Mouse (Mus musculus) embryonic facial prominence, embryonic 11.5 days (tissue): Measurements from ENCODE around the gene Ppm1j. TPM values are rescaled to one million over a fixed set of nuclear protein-coding genes. Genes with fewer than 3 reads are reported as not detected.
"Not testable (repeated sequence)": the region's sequence is repeated elsewhere in the genome, so short reads cannot be mapped to it uniquely, and the experiment has no call there.

Source experiments
- ATAC-seq: fragments of 200-750 bp; cut with Nextera tagmentation; replicated peaks from 2 replicates; pipeline ENCODE4 v1.8.0; 2017; ENCODE audit warnings: low read depth; ENCODE audit not compliant: insufficient number of reproducible peaks, low FRiP score, low TSS enrichment
- DNase-seq: peaks from one replicate; pipeline ENCODE4 v3.0.0-alpha.2; 2015; ENCODE audit warnings: low spot score
- H3K27ac ChIP-seq: fragments of 300-500 bp; sonication (generic); replicated peaks from 2 replicates; pipeline ENCODE4 v1.5.1; 2014; ENCODE audit warnings: mild to moderate bottlenecking, low read depth, low read length, control low read depth
- H3K27me3 ChIP-seq: fragments of 300-500 bp; sonication (generic); 2 replicates; pipeline ENCODE4 v1.6.1; 2014; ENCODE audit warnings: mild to moderate bottlenecking, low read length, moderate library complexity, mixed read lengths; ENCODE audit not compliant: control insufficient read depth, insufficient read depth
- H3K36me3 ChIP-seq: fragments of 300-500 bp; sonication (generic); replicated peaks from 2 replicates; pipeline ENCODE4 v1.6.1; 2014; ENCODE audit warnings: low read depth, mild to moderate bottlenecking, low read length, moderate library complexity, mixed read lengths; ENCODE audit not compliant: control insufficient read depth, insufficient read depth
- H3K4me1 ChIP-seq: fragments of 300-500 bp; sonication (generic); 2 replicates; pipeline ENCODE4 v1.6.1; 2014; ENCODE audit warnings: low read length, mixed read lengths; ENCODE audit not compliant: control insufficient read depth, insufficient read depth
- H3K4me2 ChIP-seq: fragments of 300-500 bp; sonication (generic); 2 replicates; pipeline ENCODE4 v1.6.1; 2014; ENCODE audit warnings: low read depth, mild to moderate bottlenecking, control low read depth, low read length, moderate library complexity
- H3K4me3 ChIP-seq: fragments of 300-500 bp; sonication (generic); 2 replicates; pipeline ENCODE4 v1.5.1; 2014; ENCODE audit warnings: low read depth, low read length, control low read depth
- H3K9ac ChIP-seq: fragments of 300-500 bp; sonication (generic); replicated peaks from 2 replicates; pipeline ENCODE4 v1.6.1; 2014; ENCODE audit warnings: mild to moderate bottlenecking, control low read depth, low read length
- H3K9me3 ChIP-seq: fragments of 300-500 bp; sonication (generic); replicated peaks from 2 replicates; pipeline ENCODE4 v1.6.1; 2016; ENCODE audit warnings: mild to moderate bottlenecking, low read length, inconsistent platforms, mixed read lengths; ENCODE audit not compliant: control insufficient read depth
- WGBS: fragments of 180-500 bp; shearing (Covaris S2); extraction: QIAGEN DNeasy Blood & Tissue Kit; methylation state at CpG from one replicate; pipeline ENCODE4 v1.1.7; 2014; 5-methylcytosine and 5-hydroxymethylcytosine counted together
- polyA plus RNA-seq: library from polyadenylated mRNA; unstranded; fragments of >200 nt; fragmentation: Nextera tagmentation; extraction: Ambion mirVana; gene quantifications from 2 replicates; pipeline ENCODE4 v1.2.1, GENCODE M21; 2014

The Ppm1j gene
- polyA plus RNA-seq, 1 experiment from 2014 or later = 2.1 TPM

- Histone ChIP-seq H3K36me3 (no peaks in the 10 kb centered on the region), H3K4me2 (peak overlapping the region; percentile 65), H3K9ac (peak overlapping the region; percentile 62), H3K27ac (no peak overlapping the region), H3K4me3 (peak overlapping the region; percentile 31), H3K4me1 (no peaks in the 10 kb centered on the region; the same call in 1 of the 2 replicates), H3K27me3 (no peaks in the 10 kb centered on the region), H3K9me3 (no peaks in the 10 kb centered on the region)
- ATAC-seq = no peak
- 8% methylated on average over 5 of the region's 5 CpGs for WGBS
- peak; percentile 20 for DNase-seq
These were observed 22.0 kb upstream of the Ppm1j start for GRCm38 (mm10) chr3:104758869-104759268.

DNA sequence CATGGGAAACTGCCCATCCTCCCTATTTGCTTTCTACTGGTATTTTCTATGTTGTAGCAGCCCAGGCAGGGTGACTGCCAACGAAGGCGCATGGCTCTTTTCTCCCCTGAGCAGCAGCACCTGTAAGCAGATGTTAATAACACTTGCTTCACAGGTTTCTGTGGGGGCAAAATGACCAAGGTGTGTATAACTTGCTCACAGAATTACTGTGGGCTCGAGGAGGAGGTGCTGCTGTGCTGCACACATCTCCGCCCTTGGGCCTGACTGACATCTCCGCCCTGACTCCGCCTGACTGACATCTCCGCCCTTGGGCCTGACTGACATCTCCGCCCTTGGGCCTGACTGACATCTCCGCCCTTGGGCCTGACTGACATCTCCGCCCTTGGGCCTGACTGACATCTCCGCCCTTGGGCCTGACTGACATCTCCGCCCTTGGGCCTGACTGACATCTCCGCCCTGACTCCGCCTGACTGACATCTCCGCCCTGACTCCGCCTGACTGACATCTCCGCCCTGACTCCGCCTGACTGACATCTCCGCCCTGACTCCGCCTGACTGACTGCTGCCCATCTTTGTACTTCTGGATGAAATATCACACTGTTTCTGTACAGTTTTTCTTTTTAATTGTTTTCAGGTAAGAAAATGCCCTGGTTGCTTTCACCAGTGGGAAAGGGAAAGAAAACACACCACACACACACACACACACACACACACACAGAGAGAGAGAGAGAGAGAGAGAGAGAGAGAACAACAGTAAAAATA lies 18.6 kb upstream of the Ppm1j start:
- not testable (repeated sequence) for DNase-seq, H3K4me3 ChIP-seq, H3K9me3 ChIP-seq, H3K4me2 ChIP-seq, H3K4me1 ChIP-seq, H3K9ac ChIP-seq, ATAC-seq, H3K27me3 ChIP-seq, H3K27ac ChIP-seq, H3K36me3 ChIP-seq
- 18% methylated on average over 19 of the region's 20 CpGs for WGBS

- DNase-seq = peak; percentile 40
- no peak for ATAC-seq
- Histone ChIP-seq H3K27ac (no peak overlapping the region), H3K4me2 (no peak overlapping the region), H3K4me1 (no peaks in the 10 kb centered on the region), H3K4me3 (no peak overlapping the region), H3K9ac (no peak overlapping the region), H3K9me3 (no peaks in the 10 kb centered on the region), H3K27me3 (no peaks in the 10 kb centered on the region), H3K36me3 (no peaks in the 10 kb centered on the region)
- 26% methylated on average over 4 of the region's 4 CpGs for WGBS
These were observed 15.8 kb upstream of the Ppm1j start for GRCm38 (mm10) chr3:104765021-104765420.

DNA sequence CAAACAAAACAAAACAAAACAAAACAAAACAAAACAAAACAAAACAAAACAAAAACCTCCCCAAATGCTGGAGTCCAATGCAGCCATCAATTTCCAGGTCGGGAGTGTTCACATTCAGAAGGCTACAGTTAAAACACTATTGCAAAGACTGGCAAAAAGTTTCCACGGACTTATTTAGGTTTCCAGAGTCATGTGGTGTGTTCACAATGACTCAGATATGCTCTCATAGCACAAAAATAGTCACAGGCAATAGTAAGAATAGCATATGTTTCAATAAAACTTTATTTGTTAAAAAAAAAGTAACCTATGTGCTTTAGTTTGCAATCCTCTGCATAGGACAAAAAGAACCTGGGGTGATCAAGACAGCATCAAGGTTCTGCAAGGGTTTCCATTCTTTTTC lies 13.7 kb upstream of the Ppm1j start:
- Histone ChIP-seq H3K9me3 (no peaks in the 10 kb centered on the region), H3K4me1 (no peaks in the 10 kb centered on the region), H3K27ac (no peak overlapping the region)

GRCm38 (mm10) chr3:104767716-104768115 lies 13.1 kb upstream of the Ppm1j start:
- Histone ChIP-seq H3K27me3 (no peaks in the 10 kb centered on the region), H3K4me2 (no peak overlapping the region), H3K36me3 (no peaks in the 10 kb centered on the region), H3K9ac (no peak overlapping the region), H3K4me1 (no peaks in the 10 kb centered on the region), H3K9me3 (no peaks in the 10 kb centered on the region), H3K4me3 (no peak overlapping the region), H3K27ac (no peak overlapping the region)
- no peak for DNase-seq
- 83% methylated on average over 4 of the region's 4 CpGs for whole genome bisulfite sequencing
- no peak for ATAC-seq

More for the DNA sequence above, 13.7 kb upstream of the Ppm1j start:
- Histone ChIP-seq H3K27me3 (no peaks in the 10 kb centered on the region), H3K4me2 (no peak overlapping the region), H3K9ac (no peak overlapping the region), H3K36me3 (no peaks in the 10 kb centered on the region), H3K4me3 (no peak overlapping the region)
- no peak for DNase-seq
- WGBS = 61% methylated on average over 2 of the region's 2 CpGs
- no peak for ATAC-seq

DNA sequence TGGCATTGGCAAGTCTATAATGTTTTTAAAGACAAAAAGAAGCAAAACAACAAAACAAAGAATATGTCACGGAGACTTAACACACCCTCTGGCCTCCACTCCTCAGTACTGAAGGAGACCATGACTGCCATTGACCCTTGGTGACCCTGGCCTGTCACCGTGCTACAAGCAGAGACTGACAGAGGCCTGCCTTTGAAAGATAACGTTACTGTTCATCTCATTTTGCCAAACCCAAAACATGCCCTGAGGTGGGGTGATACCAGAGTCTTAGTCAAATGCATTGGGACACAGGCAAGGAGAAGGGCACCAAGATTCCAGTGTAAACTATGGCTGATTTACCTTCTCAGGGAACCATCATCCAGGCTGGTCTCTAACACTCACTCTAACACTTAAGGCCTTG lies 11.7 kb upstream of the Ppm1j start:
- H3K27ac ChIP-seq = no peak overlapping the region
- no peak overlapping the region for H3K4me3 ChIP-seq
- no peak overlapping the region for H3K9ac ChIP-seq
- no peak for DNase-seq
- whole genome bisulfite sequencing = 31% methylated on average over 3 of the region's 3 CpGs
- no peaks in the 10 kb centered on the region for H3K4me1 ChIP-seq
- no peaks in the 10 kb centered on the region for H3K27me3 ChIP-seq
- no peak overlapping the region for H3K4me2 ChIP-seq
- H3K9me3 ChIP-seq = no peaks in the 10 kb centered on the region
- H3K36me3 ChIP-seq = no peaks in the 10 kb centered on the region
- no peak for ATAC-seq

DNA sequence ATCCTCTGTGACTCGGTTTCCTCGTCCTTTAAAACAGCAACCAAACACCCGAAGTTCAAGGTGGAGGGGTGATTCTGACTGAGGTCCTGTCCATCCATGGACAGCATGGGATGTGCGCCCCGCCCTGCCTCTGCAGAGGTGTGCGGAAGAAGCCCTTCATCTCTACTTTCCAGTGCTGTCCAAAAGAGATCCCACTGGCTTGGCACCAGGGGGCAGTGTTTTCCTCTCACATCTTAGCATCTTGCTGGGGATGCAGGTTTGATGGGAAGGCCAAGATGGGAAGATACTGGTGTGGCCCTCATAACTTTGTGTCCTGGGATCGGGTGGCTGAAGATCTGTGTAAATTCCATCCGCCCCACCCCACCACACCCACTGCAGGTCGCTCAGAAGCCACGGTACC lies 10.8 kb upstream of the Ppm1j start:
- Histone ChIP-seq H3K4me3 (no peak overlapping the region), H3K9ac (no peak overlapping the region), H3K4me2 (no peak overlapping the region), H3K27me3 (no peaks in the 10 kb centered on the region), H3K27ac (no peak overlapping the region), H3K9me3 (no peaks in the 10 kb centered on the region), H3K36me3 (no peaks in the 10 kb centered on the region), H3K4me1 (no peaks in the 10 kb centered on the region)
- ATAC-seq = no peak
- WGBS = 60% methylated on average over 10 of the region's 10 CpGs
- DNase-seq = peak; percentile 50

DNA sequence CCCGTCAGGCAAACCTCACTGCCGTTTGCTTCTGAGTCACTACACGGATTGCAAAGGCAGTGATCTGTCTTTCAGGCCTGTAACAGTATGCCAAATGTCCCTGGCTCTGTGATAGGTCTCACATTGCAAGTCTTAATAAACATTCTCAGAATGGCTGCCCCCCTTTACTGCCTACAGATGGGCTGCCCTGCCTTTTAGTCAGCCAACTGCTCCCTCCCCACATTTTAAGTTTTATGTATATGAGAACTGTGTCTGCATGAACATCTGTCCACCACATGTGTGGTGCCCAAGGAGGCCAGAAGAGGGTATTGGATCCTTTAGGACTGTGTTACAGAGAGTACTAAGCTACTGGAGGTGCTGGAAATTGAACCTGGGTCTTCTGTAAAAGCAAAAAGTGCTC lies 9.9 kb upstream of the Ppm1j start:
- Histone ChIP-seq H3K36me3 (no peaks in the 10 kb centered on the region), H3K27ac (no peak overlapping the region), H3K4me2 (no peak overlapping the region), H3K9me3 (no peaks in the 10 kb centered on the region), H3K27me3 (peaks cover 1% of the 10 kb centered on the region; the same call in 1 of the 2 replicates), H3K4me1 (no peaks in the 10 kb centered on the region), H3K9ac (no peak overlapping the region), H3K4me3 (no peak overlapping the region)
- DNase-seq (peak; percentile 60), ATAC-seq (0 out of 2 replicates have a peak, but pooled peaks have one; percentile 25)
- WGBS = 39% methylated on average over 3 of the region's 3 CpGs
